ENCODE assay signal across 10 mouse cellular contexts in the genomic region with DNA sequence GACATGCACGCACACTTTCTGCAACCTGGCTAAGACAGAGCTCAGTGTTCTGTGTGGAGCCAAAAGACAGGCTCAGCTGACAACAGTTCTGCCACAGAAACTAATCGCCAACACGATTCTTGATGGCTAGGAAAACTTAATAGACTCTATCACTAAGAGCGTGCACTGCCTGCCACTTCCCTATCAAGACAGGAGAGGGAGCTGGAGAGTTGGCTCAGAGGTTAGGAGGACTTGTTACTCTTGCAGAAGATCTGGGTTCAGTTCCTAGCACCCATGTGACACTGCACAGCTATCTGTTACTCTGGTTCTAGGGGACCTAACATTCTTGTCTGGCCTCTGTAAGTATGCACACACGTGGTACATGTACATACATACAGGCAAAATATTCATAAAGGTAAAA. TPM values are rescaled to one million over a fixed set of nuclear protein-coding genes. Genes with fewer than 3 reads are reported as not detected.
DNase-seq lines count a peak whose midpoint lies in the region; ATAC-seq and TF ChIP-seq lines count a peak whose summit lies in the region.
"Had no signal": no experiment of that assay in that cellular context is flagged by ENCODE, and none has a peak within 500 bp of the region (broad histone marks: within the 10 kb centered on the region; RNA-seq: fewer than 3 reads in every experiment).

No protein-coding gene starts in this region.

- H3K4me3 ChIP-seq in embryonic facial prominence, embryonic 11.5 days (ENCODE audit: low read depth, low read length), result no peak overlapping the region
- no peak overlapping the region for H3K4me3 ChIP-seq in embryonic facial prominence, embryonic 10.5 days
- H3K4me3 ChIP-seq in lung, postnatal 0 days (ENCODE audit: low read depth, low read length), result no peak overlapping the region
- H3K4me3 ChIP-seq: heart, embryonic 15.5 days; liver, embryonic 15.5 days had no signal

- no peak for TF ChIP-seq EP300 in lung, postnatal 0 days (IDR thresholded peaks at IDR 0.05)

- WGBS in embryonic facial prominence, embryonic 11.5 days, result 82% methylated on average over 5 of the region's 5 CpGs
- WGBS in embryonic facial prominence, embryonic 10.5 days, result 83% methylated on average over 5 of the region's 5 CpGs
- 79% methylated on average over 5 of the region's 5 CpGs for WGBS in lung, postnatal 0 days

- H3K4me1 ChIP-seq in embryonic facial prominence, embryonic 11.5 days (ENCODE audit: control insufficient read depth, insufficient read depth, low read length), result no peaks in the 10 kb centered on the region
- H3K4me1 ChIP-seq in embryonic facial prominence, embryonic 10.5 days, result no peaks in the 10 kb centered on the region
- no peaks in the 10 kb centered on the region for H3K4me1 ChIP-seq in lung, postnatal 0 days (ENCODE audit: insufficient read depth, low read depth, low read length)
- H3K4me1 ChIP-seq: heart, embryonic 15.5 days had no signal

- H3K9me3 ChIP-seq in embryonic facial prominence, embryonic 11.5 days (replicated peaks; ENCODE audit: control insufficient read depth, low read length), result no peaks in the 10 kb centered on the region
- no peaks in the 10 kb centered on the region for H3K9me3 ChIP-seq in embryonic facial prominence, embryonic 10.5 days
- no peaks in the 10 kb centered on the region for H3K9me3 ChIP-seq in lung, postnatal 0 days (ENCODE audit: low read length)
- H3K9me3 ChIP-seq: heart, embryonic 15.5 days; liver, embryonic 15.5 days had no signal

- no peak overlapping the region for H3K4me2 ChIP-seq in embryonic facial prominence, embryonic 11.5 days (ENCODE audit: low read depth, low read length)
- no peak overlapping the region for H3K4me2 ChIP-seq in lung, postnatal 0 days (replicated peaks; ENCODE audit: low read depth, low read length)
- H3K4me2 ChIP-seq: heart, embryonic 15.5 days; liver, embryonic 15.5 days had no signal

- ATAC-seq in embryonic facial prominence, embryonic 11.5 days (replicated peaks; ENCODE audit: insufficient number of reproducible peaks, low FRiP score, low TSS enrichment, low read depth), result no peak
- no peak for ATAC-seq in lung, postnatal 0 days
- ATAC-seq in erythroblast, adult 5-6 weeks (replicated peaks; ENCODE audit: low FRiP score, poor library complexity, severe bottlenecking), result peak; percentile 78

- TF ChIP-seq CTCF in lung, postnatal 0 days (IDR thresholded peaks at IDR 0.05), result peak; percentile 70

- no peak overlapping the region for H3K27ac ChIP-seq in embryonic facial prominence, embryonic 11.5 days (replicated peaks; ENCODE audit: low read depth, low read length)
- H3K27ac ChIP-seq in embryonic facial prominence, embryonic 10.5 days (replicated peaks), result no peak overlapping the region
- H3K27ac ChIP-seq in lung, postnatal 0 days (ENCODE audit: low read length), result no peak overlapping the region
- H3K27ac ChIP-seq: heart, embryonic 15.5 days; liver, embryonic 15.5 days had no signal

- H3K36me3 ChIP-seq in embryonic facial prominence, embryonic 11.5 days (replicated peaks; ENCODE audit: control insufficient read depth, insufficient read depth, low read depth, low read length), result peaks cover 2% of the 10 kb centered on the region
- peaks cover 94% of the 10 kb centered on the region for H3K36me3 ChIP-seq in embryonic facial prominence, embryonic 10.5 days (replicated peaks)
- peaks cover 20% of the 10 kb centered on the region for H3K36me3 ChIP-seq in lung, postnatal 0 days (ENCODE audit: insufficient read depth, low read length)

- H3K9ac ChIP-seq in embryonic facial prominence, embryonic 11.5 days (replicated peaks; ENCODE audit: low read length), result no peak overlapping the region
- no peak overlapping the region for H3K9ac ChIP-seq in lung, postnatal 0 days (replicated peaks; ENCODE audit: low read depth)
- H3K9ac ChIP-seq: heart, embryonic 15.5 days; liver, embryonic 15.5 days had no signal

- peak; percentile 20 for DNase-seq in embryonic facial prominence, embryonic 11.5 days (ENCODE audit: low spot score)
- no peak for DNase-seq in embryonic facial prominence, embryonic 10.5 days (ENCODE audit: low spot score)
- DNase-seq in lung, postnatal 0 days (ENCODE audit: low spot score), result peak; percentile 30
- no peak for DNase-seq in lung, postnatal 25 days (ENCODE audit: low spot score)
- peak; percentile 26 for DNase-seq in thymus, postnatal 25 days
- DNase-seq in heart, adult 11 months, result no peak
- no peak for DNase-seq in gastrocnemius, postnatal 10 days

- no peaks in the 10 kb centered on the region for H3K27me3 ChIP-seq in embryonic facial prominence, embryonic 11.5 days (ENCODE audit: control insufficient read depth, insufficient read depth, low read length)
- H3K27me3 ChIP-seq in embryonic facial prominence, embryonic 10.5 days (replicated peaks; ENCODE audit: low read depth, poor library complexity, severe bottlenecking), result no peaks in the 10 kb centered on the region
- H3K27me3 ChIP-seq in lung, postnatal 0 days (replicated peaks; ENCODE audit: insufficient read depth, low read length), result no peaks in the 10 kb centered on the region
- H3K27me3 ChIP-seq: heart, embryonic 15.5 days; liver, embryonic 15.5 days had no signal

RNA-seq across cellular contexts. Expression of gene Prpsap2, which starts 10.3 kb away (rescaled TPM):
- 33.1 and 36.9 TPM in 2 replicates for polyA plus RNA-seq in embryonic facial prominence, embryonic 11.5 days (2014; fragmentation: Nextera tagmentation; extraction: Ambion mirVana)
- polyA plus RNA-seq in embryonic facial prominence, embryonic 10.5 days (2016; fragmentation: Nextera tagmentation; extraction: Ambion mirVana), result 34.9 and 37.4 TPM in 2 replicates
- 16.0 and 16.4 TPM in 2 replicates for polyA plus RNA-seq in lung, postnatal 0 days (2015; fragmentation: Nextera tagmentation; extraction: Ambion mirVana)
- total RNA-seq in erythroblast, adult 5-6 weeks (2015; ENCODE audit: low replicate concordance), result 6.7 and 13.2 TPM in 2 replicates
- 12.3 and 14.1 TPM in 2 replicates for total RNA-seq in erythroblast, adult 5-6 weeks (2017; ENCODE audit: low replicate concordance)
- 1 to 10 TPM; 6.0 to 7.9 TPM for total RNA-seq in gastrocnemius, postnatal 10 days (2021)

RNA-seq across cellular contexts. Expression of gene Slc5a10, which starts 31.0 kb away (rescaled TPM):
- not detected in 2 replicates for polyA plus RNA-seq in embryonic facial prominence, embryonic 11.5 days (2014; fragmentation: Nextera tagmentation; extraction: Ambion mirVana)
- polyA plus RNA-seq in embryonic facial prominence, embryonic 10.5 days (2016; fragmentation: Nextera tagmentation; extraction: Ambion mirVana), result 0.14 TPM in 1 of 2 replicates, not detected in the other
- polyA plus RNA-seq in lung, postnatal 0 days (2015; fragmentation: Nextera tagmentation; extraction: Ambion mirVana), result 0.06 TPM in 1 of 2 replicates, not detected in the other
- not detected in 2 replicates for total RNA-seq in erythroblast, adult 5-6 weeks (2015; ENCODE audit: low replicate concordance)
- total RNA-seq in erythroblast, adult 5-6 weeks (2017; ENCODE audit: low replicate concordance), result not detected in 2 replicates
- total RNA-seq in gastrocnemius, postnatal 10 days (2021), result not detected
- polyA plus RNA-seq: heart, embryonic 15.5 days; liver, embryonic 15.5 days had no signal

Comparison
In these comparisons a context has a peak if more than half of its experiments do, and no peak if none do; other contexts are left out.
1. DNase-seq: peak in embryonic facial prominence, embryonic 11.5 days (single experiment), lung, postnatal 0 days (single experiment) and thymus, postnatal 25 days (single experiment); none in embryonic facial prominence, embryonic 10.5 days (single experiment), lung, postnatal 25 days (single experiment), heart, adult 11 months (single experiment) and gastrocnemius, postnatal 10 days (single experiment).